ENCODE assay signal across 8 mouse cellular contexts in genomic region chr12:89395121-89395792, GRCm38 (mm10).
DNase-seq lines count a peak whose midpoint lies in the region; ATAC-seq and TF ChIP-seq lines count a peak whose summit lies in the region.

No protein-coding gene starts in this region.

- CTCF ChIA-PET in Patski (lab: Charles Lee): no interaction called here

- no peaks in the 10 kb centered on the region for H3K4me1 ChIP-seq in intestine, postnatal 0 days (replicated peaks; ENCODE audit: control insufficient read depth, insufficient read depth, low read length)
- no peaks in the 10 kb centered on the region for H3K4me1 ChIP-seq in intestine, embryonic 15.5 days (replicated peaks)
- H3K4me1 ChIP-seq in forebrain, embryonic 15.5 days: no peaks in the 10 kb centered on the region; the same call in 1 of the 2 replicates
- no peaks in the 10 kb centered on the region for H3K4me1 ChIP-seq in kidney, embryonic 15.5 days
- no peaks in the 10 kb centered on the region for H3K4me1 ChIP-seq in intestine, embryonic 16.5 days (ENCODE audit: control insufficient read depth, insufficient read depth, low read length)

- no peak for DNase-seq in Patski (ENCODE audit: low read depth, low spot score)
- DNase-seq in neural tube, embryonic 10.5 days (ENCODE audit: extremely low spot score, low spot score): peak; percentile 12

- no peak overlapping the region for H3K9ac ChIP-seq in intestine, postnatal 0 days (ENCODE audit: low read depth, low read length)
- no peak overlapping the region for H3K9ac ChIP-seq in intestine, embryonic 15.5 days
- H3K9ac ChIP-seq in forebrain, embryonic 15.5 days (replicated peaks): no peak overlapping the region
- no peak overlapping the region for H3K9ac ChIP-seq in kidney, embryonic 15.5 days
- no peak overlapping the region for H3K9ac ChIP-seq in intestine, embryonic 16.5 days (ENCODE audit: low read depth, low read length)

- H3K27ac ChIP-seq in intestine, postnatal 0 days (ENCODE audit: low read depth, low read length): no peak overlapping the region
- no peak overlapping the region for H3K27ac ChIP-seq in intestine, embryonic 15.5 days
- H3K27ac ChIP-seq in forebrain, embryonic 15.5 days (replicated peaks): peak overlapping the region; percentile 29; the same call in 1 of the 2 replicates
- no peak overlapping the region for H3K27ac ChIP-seq in kidney, embryonic 15.5 days
- no peak overlapping the region for H3K27ac ChIP-seq in intestine, embryonic 16.5 days (ENCODE audit: low read length)

- H3K27me3 ChIP-seq in intestine, postnatal 0 days (replicated peaks; ENCODE audit: control insufficient read depth, insufficient read depth, low read length): no peaks in the 10 kb centered on the region
- H3K27me3 ChIP-seq in intestine, embryonic 15.5 days (replicated peaks): no peaks in the 10 kb centered on the region
- no peaks in the 10 kb centered on the region for H3K27me3 ChIP-seq in Patski
- no peaks in the 10 kb centered on the region for H3K27me3 ChIP-seq in forebrain, embryonic 15.5 days
- H3K27me3 ChIP-seq in kidney, embryonic 15.5 days: no peaks in the 10 kb centered on the region
- H3K27me3 ChIP-seq in intestine, embryonic 16.5 days (replicated peaks; ENCODE audit: control insufficient read depth, insufficient read depth, low read length): no peaks in the 10 kb centered on the region

- in situ Hi-C loops in Patski (cut with MboI; ENCODE audit: low pct_unique_long_range_greater_than_20kb): no loop called here

- WGBS in intestine, postnatal 0 days: 65% methylated on average over 3 of the region's 3 CpGs
- 59% methylated on average over 3 of the region's 3 CpGs for WGBS in intestine, embryonic 15.5 days
- WGBS in forebrain, embryonic 15.5 days: 47% methylated on average over 3 of the region's 3 CpGs
- WGBS in kidney, embryonic 15.5 days: 60% methylated on average over 3 of the region's 3 CpGs
- WGBS in intestine, embryonic 16.5 days: 55% methylated on average over 3 of the region's 3 CpGs

- POLR2A ChIA-PET in Patski (lab: Charles Lee): no interaction called here

- no peak for ATAC-seq in intestine, postnatal 0 days
- ATAC-seq in intestine, embryonic 15.5 days: no peak
- ATAC-seq in Patski: no peak
- ATAC-seq in forebrain, embryonic 15.5 days (replicated peaks): peak; percentile 58
- ATAC-seq in kidney, embryonic 15.5 days (replicated peaks; ENCODE audit: low FRiP score): no peak
- no peak for ATAC-seq in cerebellum, adult (ENCODE audit: insufficient number of reproducible peaks, low FRiP score, low TSS enrichment)
- ATAC-seq in intestine, embryonic 16.5 days: no peak

- H3K4me3 ChIP-seq in intestine, postnatal 0 days (ENCODE audit: low read depth, low read length): no peak overlapping the region
- H3K4me3 ChIP-seq in intestine, embryonic 15.5 days (replicated peaks): no peak overlapping the region
- H3K4me3 ChIP-seq in forebrain, embryonic 15.5 days: no peak overlapping the region
- H3K4me3 ChIP-seq in kidney, embryonic 15.5 days (replicated peaks): no peak overlapping the region
- H3K4me3 ChIP-seq in intestine, embryonic 16.5 days (ENCODE audit: low read length): no peak overlapping the region

- TF ChIP-seq CTCF in intestine, postnatal 0 days (IDR thresholded peaks at IDR 0.05; ENCODE audit: low read depth): peak; percentile 69
- peak; percentile 31 for TF ChIP-seq CTCF in Patski (IDR thresholded peaks at IDR 0.05)

- no peak overlapping the region for H3K4me2 ChIP-seq in intestine, postnatal 0 days (replicated peaks; ENCODE audit: low read depth)
- no peak overlapping the region for H3K4me2 ChIP-seq in intestine, embryonic 15.5 days (replicated peaks)
- no peak overlapping the region for H3K4me2 ChIP-seq in forebrain, embryonic 15.5 days (replicated peaks)
- no peak overlapping the region for H3K4me2 ChIP-seq in kidney, embryonic 15.5 days
- H3K4me2 ChIP-seq in intestine, embryonic 16.5 days (ENCODE audit: low read depth, low read length): no peak overlapping the region

- H3K9me3 ChIP-seq in intestine, postnatal 0 days (ENCODE audit: control insufficient read depth): no peaks in the 10 kb centered on the region
- no peaks in the 10 kb centered on the region for H3K9me3 ChIP-seq in intestine, embryonic 15.5 days
- H3K9me3 ChIP-seq in forebrain, embryonic 15.5 days: no peaks in the 10 kb centered on the region
- no peaks in the 10 kb centered on the region for H3K9me3 ChIP-seq in kidney, embryonic 15.5 days (replicated peaks)
- no peaks in the 10 kb centered on the region for H3K9me3 ChIP-seq in intestine, embryonic 16.5 days (ENCODE audit: control insufficient read depth, low read length)

- H3K36me3 ChIP-seq in intestine, postnatal 0 days (ENCODE audit: control insufficient read depth, insufficient read depth): no peaks in the 10 kb centered on the region
- no peaks in the 10 kb centered on the region for H3K36me3 ChIP-seq in intestine, embryonic 15.5 days
- no peaks in the 10 kb centered on the region for H3K36me3 ChIP-seq in forebrain, embryonic 15.5 days
- no peaks in the 10 kb centered on the region for H3K36me3 ChIP-seq in kidney, embryonic 15.5 days
- H3K36me3 ChIP-seq in intestine, embryonic 16.5 days (ENCODE audit: control insufficient read depth, insufficient read depth, low read length): no peaks in the 10 kb centered on the region
